Mouse (Mus musculus) MEL (cell line): Measurements from ENCODE around the gene Rpl36-ps4.

Experiments
- CHD1 ChIP-seq: IDR thresholded peaks from 2 replicates; pipeline ENCODE4 v1.6.1; 2012; ENCODE audit warnings: low read depth, mild to moderate bottlenecking, inconsistent platforms, low read length, improper control_type of control experiment
- CTCF ChIP-seq, 3 experiments: IDR thresholded peaks in 2 of 3; conservative IDR thresholded peaks in 1 of 3; 2 replicates each; pipeline ENCODE4 v1.5.1; 2011 to 2012; ENCODE audit warnings: low read length in 3 of 3, low read depth in 2 of 3, mild to moderate bottlenecking in 2 of 3, improper control_type of control experiment in 1 of 3, inconsistent platforms in 1 of 3, mixed read lengths in 1 of 3, moderate library complexity in 1 of 3; ENCODE audit not compliant: control insufficient read depth in 1 of 3, insufficient read depth in 1 of 3, poor library complexity in 1 of 3, severe bottlenecking in 1 of 3
- GABPA ChIP-seq: IDR thresholded peaks from 2 replicates; pipeline ENCODE4 v1.6.1; 2012; ENCODE audit warnings: low read depth, mild to moderate bottlenecking, inconsistent platforms, low read length, improper control_type of control experiment, moderate library complexity

- no peak for TF ChIP-seq CHD1
- no peak for TF ChIP-seq CTCF (IDR thresholded peaks at IDR 0.05 in 2 of 3, conservative IDR thresholded peaks at IDR 0.05 in 1 of 3; ENCODE audit: control insufficient read depth in 1 of 3, insufficient read depth in 1 of 3, low read depth in 2 of 3, low read length in 3 of 3, poor library complexity in 1 of 3, severe bottlenecking in 1 of 3)
- no peak for TF ChIP-seq GABPA
Observed at GRCm38 (mm10) chr17:87872286-87872685, 48.5 kb upstream of the Rpl36-ps4 start.
